Mouse (Mus musculus): Measurements from ENCODE around the gene Wdr76. TPM values are rescaled to one million over a fixed set of nuclear protein-coding genes. Genes with fewer than 3 reads are reported as not detected.
"Not testable (repeated sequence)": the region's sequence is repeated elsewhere in the genome, so short reads cannot be mapped to it uniquely, and the experiment has no call there.

Wdr76 gene
- total and polyA plus RNA-seq, 3 experiments, result 17.4 to 29.9 (median 26.9) TPM

DNA sequence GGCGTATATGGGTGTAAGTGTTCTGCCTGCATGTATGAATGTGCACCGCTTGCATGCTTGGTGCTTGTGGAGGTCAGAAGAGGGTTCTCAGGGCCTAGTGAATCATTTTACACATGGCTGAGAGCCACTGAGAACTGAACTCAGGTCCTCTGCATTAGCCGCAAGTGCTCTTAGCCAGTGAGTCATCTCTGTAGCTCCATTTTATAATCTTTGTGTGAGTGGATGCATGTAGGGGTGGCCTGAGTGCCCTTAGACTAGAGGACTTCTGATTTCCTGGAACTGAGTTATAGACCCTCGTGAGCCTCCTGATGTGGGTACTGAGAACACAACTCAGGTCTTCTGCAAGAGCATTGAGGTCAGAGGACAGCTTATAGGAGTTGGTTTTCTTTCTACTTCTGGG, 7.7 kb downstream of the Wdr76 start:
- in situ Hi-C loops (cut with MboI; ENCODE audit: low pct_ligation_motif_present, low pct_unique_long_range_greater_than_20kb, low sequenced_read_pairs) (no loop called here), dilution Hi-C loops (cut with MboI; ENCODE audit: extremely low pct_ligation_motif_present, extremely low pct_unique_long_range_greater_than_20kb, low sequenced_read_pairs) (no loop called here)
- no peak overlapping the region for H3K9ac ChIP-seq (ENCODE audit: insufficient read depth, low read depth)
- H3K4me2 ChIP-seq (ENCODE audit: insufficient read depth, low read depth, poor library complexity, severe bottlenecking), result no peak overlapping the region
- peaks cover 40 to 79% of the 10 kb centered on the region in 2 experiments for H3K36me3 ChIP-seq (replicated peaks in 1 of 2; ENCODE audit: control insufficient read depth in 1 of 2, insufficient read depth in 1 of 2, low read length in 1 of 2)
- no peaks in the 10 kb centered on the region for H3K9me3 ChIP-seq (replicated peaks; ENCODE audit: low read length)
- H3K27ac ChIP-seq (ENCODE audit: insufficient read depth, low read depth), result no peak overlapping the region
- H3K79me2 ChIP-seq (replicated peaks; ENCODE audit: control insufficient read depth, extremely low read depth, insufficient read depth, poor library complexity, severe bottlenecking), result peaks cover 57% of the 10 kb centered on the region
- no peaks in the 10 kb centered on the region for H3K27me3 ChIP-seq (replicated peaks)
- H3K4me3 ChIP-seq (replicated peaks in 1 of 3; ENCODE audit: low read depth in 2 of 3, low read length in 2 of 3, poor library complexity in 1 of 3), result no peak overlapping the region
- no peak for DNase-seq (ENCODE audit: extremely low read depth)
- peaks cover 0 to 25% of the 10 kb centered on the region in 2 experiments; a peak in 3 of 4 replicates for H3K4me1 ChIP-seq (ENCODE audit: control insufficient read depth in 1 of 2, insufficient read depth in 2 of 2)
- TF ChIP-seq RAD21 (IDR thresholded peaks at IDR 0.05; ENCODE audit: low read depth, low read length), result no peak
- no peak for TF ChIP-seq NRF1 (IDR thresholded peaks at IDR 0.05; ENCODE audit: low read depth, low read length)
- 0 out of 2 replicates have a peak, but pooled peaks have one; percentile 31 for TF ChIP-seq IRF4 (IDR thresholded peaks at IDR 0.05; ENCODE audit: low read depth, low read length)

DNA sequence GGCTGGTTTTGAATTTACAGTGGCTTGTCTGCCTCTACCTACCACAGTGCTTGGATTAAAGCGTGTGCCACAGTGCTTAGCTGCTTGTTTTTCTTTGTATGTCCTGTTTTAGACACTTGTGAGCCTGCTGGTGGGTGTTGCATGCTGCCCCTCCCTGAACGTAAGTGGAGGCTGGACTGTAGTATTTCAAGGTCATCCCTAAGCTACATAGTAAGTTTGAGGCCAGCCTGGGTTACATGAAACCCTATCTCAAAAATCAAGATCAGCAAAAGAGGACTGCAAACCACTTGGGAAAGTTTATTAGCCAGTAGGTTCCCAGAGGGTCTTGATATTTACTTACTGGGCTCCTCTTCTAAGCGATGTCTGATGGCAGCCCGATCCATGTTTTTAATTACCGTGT, 11.6 kb downstream of the Wdr76 start:
- TF ChIP-seq UBTF (IDR thresholded peaks at IDR 0.05; ENCODE audit: low read depth, low read length) (no peak), USF1 (IDR thresholded peaks at IDR 0.05; ENCODE audit: low read depth, low read length) (no peak), POLR2AphosphoS2 (IDR thresholded peaks at IDR 0.05; ENCODE audit: low read depth, low read length) (no peak), RAD21 (IDR thresholded peaks at IDR 0.05; ENCODE audit: low read depth, low read length) (no peak), E2F4 (IDR thresholded peaks at IDR 0.05; ENCODE audit: insufficient replicate concordance, low read depth, low read length) (no peak), CHD1 (IDR thresholded peaks at IDR 0.05; ENCODE audit: low read depth, low read length) (no peak), MYC (IDR thresholded peaks at IDR 0.05; ENCODE audit: low read depth, low read length) (no peak), MAZ (IDR thresholded peaks at IDR 0.05; ENCODE audit: low read depth, low read length) (no peak), TBP (conservative IDR thresholded peaks at IDR 0.05; ENCODE audit: low read depth, low read length) (no peak), ZC3H11A (IDR thresholded peaks at IDR 0.05; ENCODE audit: low read depth, low read length) (no peak), MXI1 (IDR thresholded peaks at IDR 0.05; ENCODE audit: low read depth, low read length) (no peak), ZKSCAN1 (IDR thresholded peaks at IDR 0.05; ENCODE audit: borderline replicate concordance, low read depth, low read length) (no peak), IRF4 (IDR thresholded peaks at IDR 0.05; ENCODE audit: low read depth, low read length) (no peak), TCF12 (IDR thresholded peaks at IDR 0.05; ENCODE audit: low read depth, low read length) (no peak), GABPA (IDR thresholded peaks at IDR 0.05; ENCODE audit: insufficient replicate concordance, low read depth, low read length) (no peak), RCOR1 (conservative IDR thresholded peaks at IDR 0.05; ENCODE audit: low read depth, low read length) (no peak), KAT2A (IDR thresholded peaks at IDR 0.05; ENCODE audit: insufficient replicate concordance, low read length) (no peak), ZNF384 (IDR thresholded peaks at IDR 0.05; ENCODE audit: low read depth, low read length) (no peak), MAX (IDR thresholded peaks at IDR 0.05; ENCODE audit: low read length) (no peak), ELF1 (IDR thresholded peaks at IDR 0.05; ENCODE audit: low read depth, low read length) (no peak)
- Histone ChIP-seq H3K9me3 (replicated peaks; ENCODE audit: low read length) (no peaks in the 10 kb centered on the region), H3K36me3 (replicated peaks in 1 of 2; ENCODE audit: control insufficient read depth in 1 of 2, insufficient read depth in 1 of 2, low read length in 1 of 2) (peaks cover 37 to 68% of the 10 kb centered on the region in 2 experiments), H3K79me2 (replicated peaks; ENCODE audit: control insufficient read depth, extremely low read depth, insufficient read depth, poor library complexity, severe bottlenecking) (peaks cover 29% of the 10 kb centered on the region), H3K27me3 (replicated peaks) (no peaks in the 10 kb centered on the region), H3K9ac (ENCODE audit: insufficient read depth, low read depth) (no peak overlapping the region), H3K27ac (ENCODE audit: insufficient read depth, low read depth) (no peak overlapping the region), H3K4me1 (ENCODE audit: control insufficient read depth in 1 of 2, insufficient read depth in 2 of 2) (peaks cover 0 to 4% of the 10 kb centered on the region in 2 experiments; a peak in 3 of 4 replicates), H3K4me3 (replicated peaks in 1 of 3; ENCODE audit: low read depth in 2 of 3, low read length in 2 of 3, poor library complexity in 1 of 3) (no peak overlapping the region), H3K4me2 (ENCODE audit: insufficient read depth, low read depth, poor library complexity, severe bottlenecking) (no peak overlapping the region)
- DNase-seq (ENCODE audit: extremely low read depth), result no peak
- dilution Hi-C loops (cut with MboI; ENCODE audit: extremely low pct_ligation_motif_present, extremely low pct_unique_long_range_greater_than_20kb, low sequenced_read_pairs), result no loop called here
- in situ Hi-C loops (cut with MboI; ENCODE audit: low pct_ligation_motif_present, low pct_unique_long_range_greater_than_20kb, low sequenced_read_pairs), result no loop called here

DNA sequence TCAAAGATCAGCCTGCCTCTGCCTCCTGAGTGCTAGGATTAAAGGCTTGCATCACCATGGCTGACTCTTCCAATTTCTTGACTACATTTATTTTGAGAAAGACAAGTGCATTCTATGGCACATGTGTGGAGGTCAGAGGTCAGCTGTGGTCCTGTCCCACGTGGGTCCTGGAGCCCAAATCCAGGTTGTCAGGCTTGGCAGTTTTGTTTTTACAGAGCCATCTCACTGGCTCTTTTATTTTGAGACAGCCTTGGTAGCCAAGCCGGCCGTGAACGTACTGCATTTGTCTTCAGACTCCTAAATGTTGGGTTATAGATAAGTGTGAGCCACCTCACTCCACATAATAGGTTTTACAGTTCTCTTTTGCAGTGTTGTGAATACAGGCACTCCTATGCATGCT, 12.2 kb downstream of the Wdr76 start:
- H3K4me2 ChIP-seq (ENCODE audit: insufficient read depth, low read depth, poor library complexity, severe bottlenecking); H3K4me1 ChIP-seq (ENCODE audit: control insufficient read depth in 1 of 2, insufficient read depth in 2 of 2); H3K27me3 ChIP-seq (replicated peaks); dilution Hi-C loops (cut with MboI; ENCODE audit: extremely low pct_ligation_motif_present, extremely low pct_unique_long_range_greater_than_20kb, low sequenced_read_pairs); H3K9me3 ChIP-seq (replicated peaks; ENCODE audit: low read length); DNase-seq (ENCODE audit: extremely low read depth); H3K27ac ChIP-seq (ENCODE audit: insufficient read depth, low read depth); in situ Hi-C loops (cut with MboI; ENCODE audit: low pct_ligation_motif_present, low pct_unique_long_range_greater_than_20kb, low sequenced_read_pairs); H3K4me3 ChIP-seq (replicated peaks in 1 of 3; ENCODE audit: low read depth in 2 of 3, low read length in 2 of 3, poor library complexity in 1 of 3); H3K9ac ChIP-seq (ENCODE audit: insufficient read depth, low read depth): not testable (repeated sequence)
- H3K36me3 ChIP-seq (replicated peaks in 1 of 2; ENCODE audit: control insufficient read depth in 1 of 2, insufficient read depth in 1 of 2, low read length in 1 of 2), result peaks cover 35 to 64% of the 10 kb centered on the region in 2 experiments
- H3K79me2 ChIP-seq (replicated peaks; ENCODE audit: control insufficient read depth, extremely low read depth, insufficient read depth, poor library complexity, severe bottlenecking), result peaks cover 25% of the 10 kb centered on the region
